Mouse (Mus musculus): ENCODE measurements at regions not wholly inside any gene's neighbourhood (a gene's known extent, or its start where the extent isn't known, plus 50 kb on each side); places are given as distances from the start of the nearest gene placed in this dataset.

DNA sequence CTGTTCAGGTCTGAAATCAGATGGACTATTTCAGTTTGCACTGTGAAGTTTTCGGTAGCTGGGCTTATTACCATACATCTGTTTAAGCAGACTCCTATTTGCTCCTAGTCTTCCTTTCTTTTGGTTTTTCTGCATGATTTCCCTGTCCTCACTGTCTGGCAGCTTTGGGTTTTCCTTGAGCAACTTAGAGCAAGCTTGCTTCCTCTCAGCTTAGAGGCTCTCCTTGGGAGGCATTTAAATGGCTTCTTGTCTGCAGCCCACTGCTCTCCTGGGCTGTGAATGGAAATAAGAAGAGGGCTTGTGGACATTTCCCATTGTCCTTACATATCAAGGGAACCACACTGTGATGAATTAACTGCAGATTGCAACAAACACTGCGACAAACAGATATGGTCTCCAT is 566.9 kb downstream of the Gbe1 start:
- TF ChIP-seq CTCF (IDR thresholded peaks at IDR 0.05 in 2 of 3, conservative IDR thresholded peaks at IDR 0.05 in 1 of 3; ENCODE audit: control insufficient read depth in 1 of 3, insufficient read depth in 1 of 3, low read depth in 2 of 3, low read length in 3 of 3, poor library complexity in 1 of 3, severe bottlenecking in 1 of 3) (no peak), EP300 (IDR thresholded peaks at IDR 0.05; ENCODE audit: low read depth in 1 of 2, low read length in 2 of 2) (no peak), RAD21 (IDR thresholded peaks at IDR 0.05; ENCODE audit: low read depth, low read length) (no peak), ZMIZ1 (IDR thresholded peaks at IDR 0.05; ENCODE audit: low read depth, low read length) (no peak), ZKSCAN1 (IDR thresholded peaks at IDR 0.05; ENCODE audit: low read depth, low read length) (no peak), POLR2A (IDR thresholded peaks at IDR 0.05; ENCODE audit: control insufficient read depth in 1 of 2, insufficient read depth in 1 of 2, low read depth in 1 of 2, low read length in 2 of 2, poor library complexity in 1 of 2) (no peak), NELFE (IDR thresholded peaks at IDR 0.05; ENCODE audit: low read depth, low read length) (no peak), NRF1 (IDR thresholded peaks at IDR 0.05; ENCODE audit: insufficient read depth, low read depth, low read length, poor library complexity, severe bottlenecking) (no peak), ETS1 (IDR thresholded peaks at IDR 0.05; ENCODE audit: low read depth, low read length) (no peak), TCF12 (IDR thresholded peaks at IDR 0.05; ENCODE audit: low read depth, low read length) (no peak), USF1 (IDR thresholded peaks at IDR 0.05; ENCODE audit: low read depth, low read length) (no peak), MYC (IDR thresholded peaks at IDR 0.05; ENCODE audit: low read depth, low read length) (no peak)
